Mouse (Mus musculus): ENCODE measurements at regions not wholly inside any gene's neighbourhood (a gene's known extent, or its start where the extent isn't known, plus 50 kb on each side); places are given as distances from the start of the nearest gene placed in this dataset.

- TF ChIP-seq POLR2A (IDR thresholded peaks at IDR 0.05; ENCODE audit: borderline replicate concordance, extremely low read depth, low read depth, low read length) (no peak), CTCF (IDR thresholded peaks at IDR 0.05; ENCODE audit: insufficient read depth, low read length) (no peak)
These were observed 71.9 kb downstream of the Gas1 start for GRCm38 (mm10) chr13:60105286-60105685.
